Mouse (Mus musculus): Measurements from ENCODE around the gene Pds5b. TPM values are rescaled to one million over a fixed set of nuclear protein-coding genes. Genes with fewer than 3 reads are reported as not detected.

Pds5b gene
- polyA plus RNA-seq, 1 experiment = 0.13 TPM

- H3K4me1 ChIP-seq (ENCODE audit: control insufficient read depth) = no peaks in the 10 kb centered on the region
- H3K36me3 ChIP-seq (ENCODE audit: control insufficient read depth) = no peaks in the 10 kb centered on the region
- H3K27me3 ChIP-seq (ENCODE audit: control insufficient read depth) = no peaks in the 10 kb centered on the region
- H3K9me3 ChIP-seq (ENCODE audit: control insufficient read depth, low read length) = no peaks in the 10 kb centered on the region
- TF ChIP-seq TAL1 (IDR thresholded peaks at IDR 0.05; ENCODE audit: low read length) (no peak), GATA1 (IDR thresholded peaks at IDR 0.05; ENCODE audit: low read length) (no peak)
- H3K4me3 ChIP-seq (replicated peaks) = no peak overlapping the region
Measured at GRCm38 (mm10) chr5:150815400-150815799, 141.9 kb downstream of the Pds5b start.

GRCm38 (mm10) chr5:150816775-150817174, 143.2 kb downstream of the Pds5b start:
- TF ChIP-seq TAL1 (IDR thresholded peaks at IDR 0.05; ENCODE audit: low read length) (no peak), GATA1 (IDR thresholded peaks at IDR 0.05; ENCODE audit: low read length) (no peak)
- no peaks in the 10 kb centered on the region for H3K36me3 ChIP-seq (ENCODE audit: control insufficient read depth)
- H3K27me3 ChIP-seq (ENCODE audit: control insufficient read depth) = no peaks in the 10 kb centered on the region
- no peaks in the 10 kb centered on the region for H3K4me1 ChIP-seq (ENCODE audit: control insufficient read depth)
- H3K9me3 ChIP-seq (ENCODE audit: control insufficient read depth, low read length) = no peaks in the 10 kb centered on the region
- H3K4me3 ChIP-seq (replicated peaks) = no peak overlapping the region

GRCm38 (mm10) chr5:150818041-150818440, 144.5 kb downstream of the Pds5b start:
- TF ChIP-seq TAL1 (IDR thresholded peaks at IDR 0.05; ENCODE audit: low read length) (no peak), GATA1 (IDR thresholded peaks at IDR 0.05; ENCODE audit: low read length) (no peak)
- H3K27me3 ChIP-seq (ENCODE audit: control insufficient read depth) = no peaks in the 10 kb centered on the region

GRCm38 (mm10) chr5:150818886-150819285, 145.3 kb downstream of the Pds5b start:
- TF ChIP-seq GATA1 (IDR thresholded peaks at IDR 0.05; ENCODE audit: low read length) (no peak), TAL1 (IDR thresholded peaks at IDR 0.05; ENCODE audit: low read length) (no peak)
- no peaks in the 10 kb centered on the region for H3K9me3 ChIP-seq (ENCODE audit: control insufficient read depth, low read length)
- no peaks in the 10 kb centered on the region for H3K36me3 ChIP-seq (ENCODE audit: control insufficient read depth)
- H3K27me3 ChIP-seq (ENCODE audit: control insufficient read depth) = no peaks in the 10 kb centered on the region
- no peaks in the 10 kb centered on the region for H3K4me1 ChIP-seq (ENCODE audit: control insufficient read depth)
- H3K4me3 ChIP-seq (replicated peaks) = no peak overlapping the region

More at GRCm38 (mm10) chr5:150818041-150818440, 144.5 kb downstream of the Pds5b start:
- no peaks in the 10 kb centered on the region for H3K36me3 ChIP-seq (ENCODE audit: control insufficient read depth)
- no peaks in the 10 kb centered on the region for H3K9me3 ChIP-seq (ENCODE audit: control insufficient read depth, low read length)
- H3K4me1 ChIP-seq (ENCODE audit: control insufficient read depth) = no peaks in the 10 kb centered on the region
- no peak overlapping the region for H3K4me3 ChIP-seq (replicated peaks)

- H3K4me1 ChIP-seq (ENCODE audit: control insufficient read depth) = no peaks in the 10 kb centered on the region
- no peak for TF ChIP-seq TAL1 (IDR thresholded peaks at IDR 0.05; ENCODE audit: low read length)
- no peak for TF ChIP-seq GATA1 (IDR thresholded peaks at IDR 0.05; ENCODE audit: low read length)
- H3K36me3 ChIP-seq (ENCODE audit: control insufficient read depth) = no peaks in the 10 kb centered on the region
- H3K4me3 ChIP-seq (replicated peaks) = no peak overlapping the region
- no peaks in the 10 kb centered on the region for H3K9me3 ChIP-seq (ENCODE audit: control insufficient read depth, low read length)
- no peaks in the 10 kb centered on the region for H3K27me3 ChIP-seq (ENCODE audit: control insufficient read depth)
Measured at GRCm38 (mm10) chr5:150819520-150819919, 146.0 kb downstream of the Pds5b start.

GRCm38 (mm10) chr5:150821152-150821551, 147.6 kb downstream of the Pds5b start:
- H3K4me1 ChIP-seq (ENCODE audit: control insufficient read depth) = no peaks in the 10 kb centered on the region
- H3K36me3 ChIP-seq (ENCODE audit: control insufficient read depth) = no peaks in the 10 kb centered on the region
- H3K27me3 ChIP-seq (ENCODE audit: control insufficient read depth) = no peaks in the 10 kb centered on the region
- H3K9me3 ChIP-seq (ENCODE audit: control insufficient read depth, low read length) = no peaks in the 10 kb centered on the region; the same call in 1 of the 2 replicates
- no peak overlapping the region for H3K4me3 ChIP-seq (replicated peaks)
- TF ChIP-seq TAL1 (IDR thresholded peaks at IDR 0.05; ENCODE audit: low read length) (no peak), GATA1 (IDR thresholded peaks at IDR 0.05; ENCODE audit: low read length) (no peak)

GRCm38 (mm10) chr5:150822781-150823180, 149.2 kb downstream of the Pds5b start:
- H3K36me3 ChIP-seq (ENCODE audit: control insufficient read depth) = no peaks in the 10 kb centered on the region

GRCm38 (mm10) chr5:150823361-150823760, 149.8 kb downstream of the Pds5b start:
- H3K4me1 ChIP-seq (ENCODE audit: control insufficient read depth) = no peaks in the 10 kb centered on the region
- H3K27me3 ChIP-seq (ENCODE audit: control insufficient read depth) = no peaks in the 10 kb centered on the region
- H3K9me3 ChIP-seq (ENCODE audit: control insufficient read depth, low read length) = peaks cover 6% of the 10 kb centered on the region
- H3K36me3 ChIP-seq (ENCODE audit: control insufficient read depth) = no peaks in the 10 kb centered on the region
- no peak overlapping the region for H3K4me3 ChIP-seq (replicated peaks)
- no peak for TF ChIP-seq TAL1 (IDR thresholded peaks at IDR 0.05; ENCODE audit: low read length)
- TF ChIP-seq GATA1 (IDR thresholded peaks at IDR 0.05; ENCODE audit: low read length) = no peak

More at GRCm38 (mm10) chr5:150822781-150823180, 149.2 kb downstream of the Pds5b start:
- Histone ChIP-seq H3K4me3 (replicated peaks) (no peak overlapping the region), H3K4me1 (ENCODE audit: control insufficient read depth) (no peaks in the 10 kb centered on the region), H3K27me3 (ENCODE audit: control insufficient read depth) (no peaks in the 10 kb centered on the region), H3K9me3 (ENCODE audit: control insufficient read depth, low read length) (peaks cover 6% of the 10 kb centered on the region)
- TF ChIP-seq TAL1 (IDR thresholded peaks at IDR 0.05; ENCODE audit: low read length) (no peak), GATA1 (IDR thresholded peaks at IDR 0.05; ENCODE audit: low read length) (no peak)

- Histone ChIP-seq H3K4me1 (ENCODE audit: control insufficient read depth) (no peaks in the 10 kb centered on the region), H3K4me3 (replicated peaks) (no peak overlapping the region), H3K27me3 (ENCODE audit: control insufficient read depth) (no peaks in the 10 kb centered on the region), H3K36me3 (ENCODE audit: control insufficient read depth) (no peaks in the 10 kb centered on the region), H3K9me3 (ENCODE audit: control insufficient read depth, low read length) (peaks cover 10% of the 10 kb centered on the region)
- no peak for TF ChIP-seq TAL1 (IDR thresholded peaks at IDR 0.05; ENCODE audit: low read length)
- TF ChIP-seq GATA1 (IDR thresholded peaks at IDR 0.05; ENCODE audit: low read length) = no peak
Measured at GRCm38 (mm10) chr5:150829499-150829898, 156.0 kb downstream of the Pds5b start.

- H3K4me3 ChIP-seq (replicated peaks) = no peak overlapping the region
- H3K36me3 ChIP-seq (ENCODE audit: control insufficient read depth) = no peaks in the 10 kb centered on the region
- TF ChIP-seq GATA1 (IDR thresholded peaks at IDR 0.05; ENCODE audit: low read length) (no peak), TAL1 (IDR thresholded peaks at IDR 0.05; ENCODE audit: low read length) (no peak)
- peaks cover 10% of the 10 kb centered on the region for H3K9me3 ChIP-seq (ENCODE audit: control insufficient read depth, low read length)
- no peaks in the 10 kb centered on the region for H3K4me1 ChIP-seq (ENCODE audit: control insufficient read depth)
- no peaks in the 10 kb centered on the region for H3K27me3 ChIP-seq (ENCODE audit: control insufficient read depth)
Measured at GRCm38 (mm10) chr5:150830718-150831117, 157.2 kb downstream of the Pds5b start.

Measured in erythroblast, embryonic 14.5 days (primary cell).